Mouse (Mus musculus): Measurements from ENCODE around the gene Kcnk4. TPM values are rescaled to one million over a fixed set of nuclear protein-coding genes. Genes with fewer than 3 reads are reported as not detected.

Gene Kcnk4
- polyA plus RNA-seq, 1 experiment from 2014 or later, result 0.11 TPM

GRCm38 (mm10) chr19:6973581-6974190, 39.4 kb upstream of the Kcnk4 start:
- Histone ChIP-seq H3K9me3 (replicated peaks) (no peaks in the 10 kb centered on the region), H3K27ac (peak overlapping the region; percentile 93), H3K4me1 (peaks cover 78% of the 10 kb centered on the region), H3K36me3 (peaks cover 28% of the 10 kb centered on the region), H3K4me3 (peak overlapping the region; percentile 83), H3K27me3 (ENCODE audit: low read depth, poor library complexity, severe bottlenecking) (peaks cover 3% of the 10 kb centered on the region; the same call in 1 of the 2 replicates)
- no peak for DNase-seq (ENCODE audit: low spot score)
- 31% methylated on average over 12 of the region's 12 CpGs for whole genome bisulfite sequencing

- Histone ChIP-seq H3K27ac (0 out of 2 replicates have a peak overlapping the region, but pooled peaks have one; percentile 37), H3K36me3 (peaks cover 14% of the 10 kb centered on the region), H3K4me3 (no peak overlapping the region; the same call in 1 of the 2 replicates), H3K9me3 (replicated peaks) (no peaks in the 10 kb centered on the region), H3K27me3 (ENCODE audit: low read depth, poor library complexity, severe bottlenecking) (peaks cover 3% of the 10 kb centered on the region; the same call in 1 of the 2 replicates), H3K4me1 (peaks cover 75% of the 10 kb centered on the region)
- DNase-seq (ENCODE audit: low spot score), result no peak
- WGBS, result 86% methylated on average over 13 of the region's 13 CpGs
Measured at GRCm38 (mm10) chr19:6972247-6972917, 38.1 kb upstream of the Kcnk4 start.

GRCm38 (mm10) chr19:6971644-6972043, 37.3 kb upstream of the Kcnk4 start:
- 13% methylated on average over 6 of the region's 6 CpGs for WGBS
- Histone ChIP-seq H3K27me3 (ENCODE audit: low read depth, poor library complexity, severe bottlenecking) (peaks cover 3% of the 10 kb centered on the region; the same call in 1 of the 2 replicates), H3K4me3 (peak overlapping the region; percentile 8; the same call in 1 of the 2 replicates), H3K27ac (peak overlapping the region; percentile 37; the same call in 1 of the 2 replicates), H3K4me1 (peaks cover 69% of the 10 kb centered on the region), H3K9me3 (replicated peaks) (no peaks in the 10 kb centered on the region), H3K36me3 (peaks cover 8% of the 10 kb centered on the region)
- no peak for DNase-seq (ENCODE audit: low spot score)

- peaks cover 3% of the 10 kb centered on the region; the same call in 1 of the 2 replicates for H3K27me3 ChIP-seq (ENCODE audit: low read depth, poor library complexity, severe bottlenecking)
- peaks cover 10% of the 10 kb centered on the region for H3K36me3 ChIP-seq
- peak overlapping the region; percentile 87 for H3K27ac ChIP-seq
- H3K9me3 ChIP-seq (replicated peaks), result no peaks in the 10 kb centered on the region
- H3K4me1 ChIP-seq, result peaks cover 59% of the 10 kb centered on the region
- WGBS, result 24% methylated on average over 11 of the region's 11 CpGs
- no peak for DNase-seq (ENCODE audit: low spot score)
- peak overlapping the region; percentile 66 for H3K4me3 ChIP-seq
Measured at GRCm38 (mm10) chr19:6970460-6971085, 36.3 kb upstream of the Kcnk4 start.

GRCm38 (mm10) chr19:6969665-6970381, 35.5 kb upstream of the Kcnk4 start:
- peak; percentile 86 for DNase-seq (ENCODE audit: low spot score)
- 1% methylated on average over 53 of the region's 55 CpGs for WGBS
- Histone ChIP-seq H3K27ac (peak overlapping the region; percentile 87), H3K36me3 (peaks cover 17% of the 10 kb centered on the region), H3K4me3 (peak overlapping the region; percentile 66), H3K27me3 (ENCODE audit: low read depth, poor library complexity, severe bottlenecking) (peaks cover 3% of the 10 kb centered on the region; the same call in 1 of the 2 replicates), H3K9me3 (replicated peaks) (no peaks in the 10 kb centered on the region), H3K4me1 (peaks cover 59% of the 10 kb centered on the region)

GRCm38 (mm10) chr19:6969291-6969664, 35.0 kb upstream of the Kcnk4 start:
- H3K27me3 ChIP-seq (ENCODE audit: low read depth, poor library complexity, severe bottlenecking), result peaks cover 3% of the 10 kb centered on the region; the same call in 1 of the 2 replicates
- H3K4me3 ChIP-seq, result peak overlapping the region; percentile 66
- no peaks in the 10 kb centered on the region for H3K9me3 ChIP-seq (replicated peaks)
- WGBS, result under 1% methylated on average over 20 of the region's 20 CpGs
- peak overlapping the region; percentile 87 for H3K27ac ChIP-seq
- H3K4me1 ChIP-seq, result peaks cover 59% of the 10 kb centered on the region
- H3K36me3 ChIP-seq, result peaks cover 23% of the 10 kb centered on the region
- no peak for DNase-seq (ENCODE audit: low spot score)

- Histone ChIP-seq H3K36me3 (peaks cover 29% of the 10 kb centered on the region), H3K4me1 (peaks cover 54% of the 10 kb centered on the region), H3K9me3 (replicated peaks) (no peaks in the 10 kb centered on the region), H3K27me3 (ENCODE audit: low read depth, poor library complexity, severe bottlenecking) (peaks cover 3% of the 10 kb centered on the region; the same call in 1 of the 2 replicates), H3K27ac (peak overlapping the region; percentile 87; the same call in 1 of the 2 replicates), H3K4me3 (peak overlapping the region; percentile 66)
- 12% methylated on average over 15 of the region's 15 CpGs for WGBS
- DNase-seq (ENCODE audit: low spot score), result no peak
Measured at GRCm38 (mm10) chr19:6968491-6969271, 34.4 kb upstream of the Kcnk4 start.

GRCm38 (mm10) chr19:6956461-6956860, 22.1 kb upstream of the Kcnk4 start:
- H3K27ac ChIP-seq, result no peak overlapping the region
- H3K9me3 ChIP-seq (replicated peaks), result no peaks in the 10 kb centered on the region
- peaks cover 69% of the 10 kb centered on the region for H3K36me3 ChIP-seq
- DNase-seq (ENCODE audit: low spot score), result no peak
- H3K4me1 ChIP-seq, result peaks cover 21% of the 10 kb centered on the region
- WGBS, result 85% methylated on average over 10 of the region's 10 CpGs
- no peaks in the 10 kb centered on the region for H3K27me3 ChIP-seq (ENCODE audit: low read depth, poor library complexity, severe bottlenecking)
- no peak overlapping the region for H3K4me3 ChIP-seq

- Histone ChIP-seq H3K4me3 (no peak overlapping the region), H3K27ac (0 out of 2 replicates have a peak overlapping the region, but pooled peaks have one; percentile 10), H3K36me3 (peaks cover 64% of the 10 kb centered on the region), H3K4me1 (peaks cover 23% of the 10 kb centered on the region), H3K9me3 (replicated peaks) (no peaks in the 10 kb centered on the region), H3K27me3 (ENCODE audit: low read depth, poor library complexity, severe bottlenecking) (no peaks in the 10 kb centered on the region)
- WGBS, result 69% methylated on average over 7 of the region's 7 CpGs
- no peak for DNase-seq (ENCODE audit: low spot score)
Measured at GRCm38 (mm10) chr19:6955424-6955823, 21.1 kb upstream of the Kcnk4 start.

GRCm38 (mm10) chr19:6954046-6954445, 19.7 kb upstream of the Kcnk4 start:
- no peak overlapping the region for H3K27ac ChIP-seq
- peaks cover 33% of the 10 kb centered on the region for H3K4me1 ChIP-seq
- H3K4me3 ChIP-seq, result no peak overlapping the region
- no peaks in the 10 kb centered on the region for H3K27me3 ChIP-seq (ENCODE audit: low read depth, poor library complexity, severe bottlenecking)
- peaks cover 51% of the 10 kb centered on the region for H3K36me3 ChIP-seq
- H3K9me3 ChIP-seq (replicated peaks), result no peaks in the 10 kb centered on the region
- DNase-seq (ENCODE audit: low spot score), result peak; percentile 61
- 56% methylated on average over 9 of the region's 9 CpGs for WGBS

- no peak for DNase-seq (ENCODE audit: low spot score)
- Histone ChIP-seq H3K4me1 (peaks cover 33% of the 10 kb centered on the region), H3K9me3 (replicated peaks) (no peaks in the 10 kb centered on the region), H3K27ac (0 out of 2 replicates have a peak overlapping the region, but pooled peaks have one; percentile 89), H3K27me3 (ENCODE audit: low read depth, poor library complexity, severe bottlenecking) (no peaks in the 10 kb centered on the region), H3K4me3 (peak overlapping the region; percentile 62), H3K36me3 (peaks cover 37% of the 10 kb centered on the region)
- 16% methylated on average over 3 of the region's 3 CpGs for WGBS
Measured at GRCm38 (mm10) chr19:6952712-6953037, 18.4 kb upstream of the Kcnk4 start.

Data from limb, embryonic 10.5 days (tissue).